ENCODE assay signal across 27 mouse cellular contexts in genomic region chr11:101635660-101636059, GRCm38 (mm10). TPM values are rescaled to one million over a fixed set of nuclear protein-coding genes. Genes with fewer than 3 reads are reported as not detected.
A peak's percentile ranks its signal among the peaks of the same experiment; 100 is the strongest.
DNase-seq lines count a peak whose midpoint lies in the region; ATAC-seq and TF ChIP-seq lines count a peak whose summit lies in the region.
"Had no signal": no experiment of that assay in that cellular context is flagged by ENCODE, and none has a peak within 500 bp of the region (broad histone marks: within the 10 kb centered on the region; RNA-seq: fewer than 3 reads in every experiment).

No protein-coding gene starts in this region.

- 35% methylated on average over 10 of the region's 10 CpGs for WGBS in kidney, embryonic 16.5 days
- 87% methylated on average over 10 of the region's 10 CpGs for WGBS in forebrain, embryonic 10.5 days

- no peak overlapping the region for H3K4me2 ChIP-seq in kidney, embryonic 16.5 days (replicated peaks; ENCODE audit: low read depth, low read length)
- H3K4me2 ChIP-seq: embryonic facial prominence, embryonic 15.5 days; hindbrain, embryonic 12.5 days had no signal

- H3K9me3 ChIP-seq in kidney, embryonic 16.5 days (ENCODE audit: low read length) = no peaks in the 10 kb centered on the region
- H3K9me3 ChIP-seq in forebrain, embryonic 10.5 days = no peaks in the 10 kb centered on the region
- H3K9me3 ChIP-seq: embryonic facial prominence, embryonic 15.5 days; heart, embryonic 10.5 days; hindbrain, embryonic 12.5 days had no signal

- H3K9ac ChIP-seq in kidney, embryonic 16.5 days (replicated peaks; ENCODE audit: low read length) = no peak overlapping the region
- H3K9ac ChIP-seq: embryonic facial prominence, embryonic 15.5 days; hindbrain, embryonic 12.5 days had no signal

- H3K4me1 ChIP-seq in kidney, embryonic 16.5 days (ENCODE audit: insufficient read depth, low read length) = no peaks in the 10 kb centered on the region
- H3K4me1 ChIP-seq in forebrain, embryonic 10.5 days = 0 out of 2 replicates have a peak, but pooled peaks cover under 1% of the 10 kb centered on the region
- H3K4me1 ChIP-seq: embryonic facial prominence, embryonic 15.5 days; hindbrain, embryonic 12.5 days had no signal

- H3K36me3 ChIP-seq in kidney, embryonic 16.5 days (ENCODE audit: insufficient read depth, low read length) = 0 out of 2 replicates have a peak, but pooled peaks cover 7% of the 10 kb centered on the region
- H3K36me3 ChIP-seq in forebrain, embryonic 10.5 days (replicated peaks) = peaks cover 19% of the 10 kb centered on the region

- H3K4me3 ChIP-seq in kidney, embryonic 16.5 days (ENCODE audit: low read length) = no peak overlapping the region
- no peak overlapping the region for H3K4me3 ChIP-seq in left cerebral cortex, adult 2 months
- no peak overlapping the region for H3K4me3 ChIP-seq in forebrain, embryonic 10.5 days
- H3K4me3 ChIP-seq: embryonic facial prominence, embryonic 15.5 days; erythroblast, embryonic 14.5 days; heart, embryonic 10.5 days; hindbrain, embryonic 12.5 days had no signal

- peak; percentile 46 for DNase-seq in ZHBTc4 (ENCODE audit: low read depth, low spot score)
- DNase-seq in kidney, adult 8-10 months = peak; percentile 68 to 74
- DNase-seq in kidney, postnatal 25 days = peak; percentile 63 to 80
- no peak for DNase-seq in left cerebral cortex, adult 2 months (ENCODE audit: extremely low spot score in 1 of 2, low spot score in 2 of 2)
- no peak for DNase-seq in forebrain, embryonic 10.5 days (ENCODE audit: extremely low spot score, low spot score)
- DNase-seq in spleen, postnatal 14 days (ENCODE audit: low spot score in 2 of 2) = no peak
- no peak for DNase-seq in urinary bladder, postnatal 36 days (ENCODE audit: low spot score in 2 of 2)
- DNase-seq: adrenal gland, postnatal 25 days; B cell, adult 2 months; cerebellum, adult 2 months; cerebellum, postnatal 10 days; gastrocnemius, postnatal 10 days; heart, adult 18-20 months; heart, postnatal 10 days; heart, postnatal 4 days had no signal

- ATAC-seq in kidney, embryonic 16.5 days (ENCODE audit: low FRiP score, low TSS enrichment) = peak; percentile 35; the same call in 1 of the 2 replicates
- ATAC-seq: CD4-positive, CD25-positive, alpha-beta regulatory T cell, adult 4 months; forebrain, embryonic 16.5 days had no signal

- TF ChIP-seq CTCF in left cerebral cortex, adult 2 months (IDR thresholded peaks at IDR 0.05) = no peak

- intact Hi-C loops in left cerebral cortex, adult 2 months (cut with DNase I) = no loop called here

- H3K27ac ChIP-seq in kidney, embryonic 16.5 days (ENCODE audit: low read length) = no peak overlapping the region
- no peak overlapping the region for H3K27ac ChIP-seq in left cerebral cortex, adult 2 months
- H3K27ac ChIP-seq in forebrain, embryonic 10.5 days = no peak overlapping the region
- H3K27ac ChIP-seq: embryonic facial prominence, embryonic 15.5 days; heart, embryonic 10.5 days; hindbrain, embryonic 12.5 days had no signal

- H3K27me3 ChIP-seq in kidney, embryonic 16.5 days (ENCODE audit: insufficient read depth, low read length) = no peaks in the 10 kb centered on the region
- H3K27me3 ChIP-seq in forebrain, embryonic 10.5 days (ENCODE audit: poor library complexity, severe bottlenecking) = no peaks in the 10 kb centered on the region
- H3K27me3 ChIP-seq: embryonic facial prominence, embryonic 15.5 days; hindbrain, embryonic 12.5 days had no signal

RNA-seq across cellular contexts. Expression of gene Rdm1, which starts 8.7 kb away (rescaled TPM):
- polyA plus RNA-seq in kidney, embryonic 16.5 days (2015; fragmentation: Nextera tagmentation; extraction: Ambion mirVana) = 41.7 and 43.1 TPM in 2 replicates
- total RNA-seq in left cerebral cortex, adult 2 months (2021) = 1 to 10 TPM; 7.8 to 9.5 TPM
- polyA plus RNA-seq in forebrain, embryonic 10.5 days (2016; fragmentation: Nextera tagmentation; extraction: Ambion mirVana) = 30.7 and 33.9 TPM in 2 replicates

RNA-seq across cellular contexts. Expression of gene Arl4d, which starts 29.7 kb away (rescaled TPM):
- polyA plus RNA-seq in kidney, embryonic 16.5 days (2015; fragmentation: Nextera tagmentation; extraction: Ambion mirVana) = 5.1 and 6.4 TPM in 2 replicates
- total RNA-seq in left cerebral cortex, adult 2 months (2021) = 10 to 100 TPM; 33.5 to 50.4 TPM
- 2.4 and 3.1 TPM in 2 replicates for polyA plus RNA-seq in forebrain, embryonic 10.5 days (2016; fragmentation: Nextera tagmentation; extraction: Ambion mirVana)
- polyA plus RNA-seq: CD4-positive, CD25-positive, alpha-beta regulatory T cell, adult 4 months had no signal

RNA-seq across cellular contexts. Expression of gene Gm11634, which starts 36.6 kb away (rescaled TPM):
- not detected in 2 replicates for polyA plus RNA-seq in kidney, embryonic 16.5 days (2015; fragmentation: Nextera tagmentation; extraction: Ambion mirVana)
- total RNA-seq in left cerebral cortex, adult 2 months (2021) = not detected
- polyA plus RNA-seq in forebrain, embryonic 10.5 days (2016; fragmentation: Nextera tagmentation; extraction: Ambion mirVana) = not detected in 2 replicates
- total RNA-seq: adrenal gland, postnatal 25 days; G1E; gastrocnemius, postnatal 10 days; gastrocnemius, postnatal 4 days; heart, adult 18-20 months; heart, postnatal 10 days; heart, postnatal 4 days had no signal
- polyA plus RNA-seq: CD4-positive, CD25-positive, alpha-beta regulatory T cell, adult 4 months; cerebellum, adult 2 months; embryonic facial prominence, embryonic 11.5 days; embryonic facial prominence, embryonic 15.5 days; erythroblast, embryonic 14.5 days; forebrain, embryonic 16.5 days; frontal cortex, adult 2 months; G1E; heart, embryonic 10.5 days; heart, embryonic 14.5 days; hindbrain, embryonic 12.5 days had no signal

RNA-seq across cellular contexts. Expression of gene Tmem106a, which starts 53.6 kb away (rescaled TPM):
- polyA plus RNA-seq in kidney, embryonic 16.5 days (2015; fragmentation: Nextera tagmentation; extraction: Ambion mirVana) = 7.0 and 8.2 TPM in 2 replicates
- total RNA-seq in left cerebral cortex, adult 2 months (2021) = 1 to 10 TPM; 1.3 to 1.9 TPM
- polyA plus RNA-seq in forebrain, embryonic 10.5 days (2016; fragmentation: Nextera tagmentation; extraction: Ambion mirVana) = 1.5 and 1.8 TPM in 2 replicates

Comparison
In these comparisons a context has a peak if more than half of its experiments do, and no peak if none do; other contexts are left out.
1. DNase-seq: peak in ZHBTc4 (single experiment), kidney, adult 8-10 months (2 of 2) and kidney, postnatal 25 days (2 of 2); none in left cerebral cortex, adult 2 months (0 of 2), forebrain, embryonic 10.5 days (single experiment), spleen, postnatal 14 days (0 of 2) and urinary bladder, postnatal 36 days (0 of 2).